Mouse (Mus musculus) neural tube, embryonic 11.5 days (tissue): Measurements from ENCODE around the gene Ppp6r3. TPM values are rescaled to one million over a fixed set of nuclear protein-coding genes. Genes with fewer than 3 reads are reported as not detected.

Source experiments
- ATAC-seq: fragments of 200-750 bp; cut with Nextera tagmentation; 2 replicates; pipeline ENCODE4 v1.8.0; 2017; ENCODE audit warnings: moderate number of reproducible peaks, mild to moderate bottlenecking, moderate TSS enrichment, moderate library complexity; ENCODE audit not compliant: insufficient read depth, low FRiP score, low TSS enrichment
- DNase-seq: peaks from one replicate; pipeline ENCODE4 v3.0.0-alpha.2; 2015; ENCODE audit warnings: low spot score
- H3K27ac ChIP-seq: fragments of 300-500 bp; sonication (generic); 2 replicates; pipeline ENCODE4 v1.5.1; 2014; ENCODE audit warnings: low read depth, mild to moderate bottlenecking, low read length
- H3K27me3 ChIP-seq: fragments of 300-500 bp; sonication (generic); 2 replicates; pipeline ENCODE4 v1.6.1; 2014; ENCODE audit warnings: mild to moderate bottlenecking, low read length, mixed read lengths; ENCODE audit not compliant: control insufficient read depth, insufficient read depth
- H3K36me3 ChIP-seq: fragments of 300-500 bp; sonication (generic); 2 replicates; pipeline ENCODE4 v1.6.1; 2014; ENCODE audit warnings: mild to moderate bottlenecking, low read length, moderate library complexity, mixed read lengths; ENCODE audit not compliant: control insufficient read depth, insufficient read depth
- H3K4me1 ChIP-seq: fragments of 300-500 bp; sonication (generic); 2 replicates; pipeline ENCODE4 v1.6.1; 2014; ENCODE audit warnings: low read length, mixed read lengths; ENCODE audit not compliant: control insufficient read depth, insufficient read depth
- H3K4me2 ChIP-seq: fragments of 300-500 bp; sonication (generic); 2 replicates; pipeline ENCODE4 v1.6.1; 2014; ENCODE audit warnings: low read depth, mild to moderate bottlenecking, moderate library complexity
- H3K4me3 ChIP-seq: fragments of 300-500 bp; sonication (generic); 2 replicates; pipeline ENCODE4 v1.5.1; 2014; ENCODE audit warnings: low read depth, low read length
- H3K9ac ChIP-seq: fragments of 300-500 bp; sonication (generic); 2 replicates; pipeline ENCODE4 v1.6.1; 2014; ENCODE audit warnings: mild to moderate bottlenecking, low read length
- H3K9me3 ChIP-seq: fragments of 300-500 bp; sonication (generic); 2 replicates; pipeline ENCODE4 v1.6.1; 2016; ENCODE audit warnings: low read length; ENCODE audit not compliant: control insufficient read depth
- WGBS: fragments of 180-500 bp; shearing (Covaris S2); extraction: QIAGEN DNeasy Blood & Tissue Kit; methylation state at CpG from one replicate; pipeline ENCODE4 v1.1.7; 2014; 5-methylcytosine and 5-hydroxymethylcytosine counted together
- polyA plus RNA-seq: library from polyadenylated mRNA; unstranded; fragments of >200 nt; fragmentation: Nextera tagmentation; extraction: Ambion mirVana; gene quantifications from 2 replicates; pipeline ENCODE4 v1.2.1, GENCODE M21; 2014

Ppp6r3 gene
- polyA plus RNA-seq, 1 experiment from 2014 or later = 88.5 TPM

- Histone ChIP-seq H3K4me1 (no peaks in the 10 kb centered on the region), H3K4me3 (no peak overlapping the region), H3K4me2 (no peak overlapping the region), H3K9ac (no peak overlapping the region), H3K27ac (no peak overlapping the region), H3K9me3 (no peaks in the 10 kb centered on the region), H3K36me3 (no peaks in the 10 kb centered on the region; the same call in 1 of the 2 replicates), H3K27me3 (no peaks in the 10 kb centered on the region)
- WGBS = 97% methylated on average over 4 of the region's 4 CpGs
- ATAC-seq (no peak), DNase-seq (no peak)
Observed at GRCm38 (mm10) chr19:3527531-3527930, 48.0 kb downstream of the Ppp6r3 start.

DNA sequence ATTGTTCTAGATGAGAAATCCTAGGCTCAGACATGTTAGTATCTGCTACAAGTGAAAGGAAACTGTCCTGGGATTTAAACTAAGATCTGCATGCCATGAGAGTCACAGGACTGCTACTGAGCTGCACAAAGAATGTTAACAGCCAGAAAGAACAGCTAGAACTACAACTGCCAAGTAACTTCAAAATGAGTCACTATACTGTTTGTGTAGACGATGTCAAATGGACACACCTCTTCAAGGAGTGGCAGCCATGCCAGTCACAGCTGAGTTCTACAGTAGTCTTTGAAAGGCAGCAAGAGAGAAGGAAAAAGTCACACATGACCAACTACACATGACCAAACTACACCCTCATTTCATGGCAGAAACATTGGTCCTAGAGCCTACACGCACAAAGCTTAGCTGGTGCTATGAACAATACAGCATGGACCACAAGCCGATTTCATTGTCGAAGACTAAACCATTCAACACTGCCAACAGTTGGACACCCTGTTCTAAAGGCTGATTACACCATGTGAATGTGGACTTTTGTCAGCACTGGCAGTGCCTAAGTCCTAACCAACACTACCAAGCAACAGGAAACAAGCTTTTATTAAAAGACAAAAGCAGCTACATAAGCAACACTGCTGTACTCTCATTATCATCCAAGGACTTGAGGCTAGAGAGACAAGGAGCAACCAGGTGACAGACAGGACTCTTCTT is 55.9 kb downstream of the Ppp6r3 start:
- DNase-seq (no peak), ATAC-seq (no peak)
- Histone ChIP-seq H3K4me3 (no peak overlapping the region), H3K4me2 (no peak overlapping the region), H3K27me3 (no peaks in the 10 kb centered on the region), H3K27ac (no peak overlapping the region), H3K9ac (no peak overlapping the region), H3K36me3 (peaks cover 5% of the 10 kb centered on the region), H3K4me1 (no peaks in the 10 kb centered on the region), H3K9me3 (no peaks in the 10 kb centered on the region)
- WGBS = 98% methylated on average over 4 of the region's 4 CpGs

GRCm38 (mm10) chr19:3497216-3497615 is 78.3 kb downstream of the Ppp6r3 start:
- no peak overlapping the region for H3K27ac ChIP-seq
- H3K4me3 ChIP-seq = no peak overlapping the region
- no peaks in the 10 kb centered on the region for H3K4me1 ChIP-seq
- H3K9ac ChIP-seq = no peak overlapping the region
- no peak overlapping the region for H3K4me2 ChIP-seq
- no peaks in the 10 kb centered on the region for H3K27me3 ChIP-seq
- DNase-seq (no peak), ATAC-seq (no peak)
- H3K36me3 ChIP-seq = peaks cover 2% of the 10 kb centered on the region
- H3K9me3 ChIP-seq = no peaks in the 10 kb centered on the region
- WGBS = 89% methylated on average over 3 of the region's 3 CpGs

GRCm38 (mm10) chr19:3489826-3490225 is 85.7 kb downstream of the Ppp6r3 start:
- Histone ChIP-seq H3K4me1 (no peaks in the 10 kb centered on the region), H3K27ac (no peak overlapping the region), H3K9ac (no peak overlapping the region), H3K4me2 (no peak overlapping the region), H3K36me3 (peaks cover 9% of the 10 kb centered on the region), H3K4me3 (no peak overlapping the region), H3K27me3 (no peaks in the 10 kb centered on the region), H3K9me3 (no peaks in the 10 kb centered on the region)
- no peak for ATAC-seq
- 93% methylated on average over 4 of the region's 4 CpGs for whole genome bisulfite sequencing
- no peak for DNase-seq

DNA sequence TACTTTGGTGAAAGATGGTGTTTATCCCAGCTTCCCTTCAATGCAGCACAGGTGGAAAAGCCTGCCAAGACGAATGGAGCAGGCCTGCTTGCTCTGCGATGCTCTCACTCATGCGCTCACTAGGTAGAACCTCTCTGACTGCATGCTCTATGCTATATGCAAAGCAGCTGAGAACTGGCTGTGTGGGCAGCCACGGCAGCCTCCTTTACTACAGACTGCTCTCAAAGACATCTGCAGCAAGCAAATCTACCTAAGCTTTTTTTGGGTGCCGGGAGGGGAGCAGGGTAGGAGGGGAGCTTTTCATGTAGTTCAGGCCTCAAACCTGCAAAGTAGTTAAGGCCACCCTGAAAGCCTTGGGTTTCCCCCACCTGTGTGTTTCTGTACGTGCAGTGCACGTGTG is 92.7 kb downstream of the Ppp6r3 start:
- no peak for DNase-seq

DNA sequence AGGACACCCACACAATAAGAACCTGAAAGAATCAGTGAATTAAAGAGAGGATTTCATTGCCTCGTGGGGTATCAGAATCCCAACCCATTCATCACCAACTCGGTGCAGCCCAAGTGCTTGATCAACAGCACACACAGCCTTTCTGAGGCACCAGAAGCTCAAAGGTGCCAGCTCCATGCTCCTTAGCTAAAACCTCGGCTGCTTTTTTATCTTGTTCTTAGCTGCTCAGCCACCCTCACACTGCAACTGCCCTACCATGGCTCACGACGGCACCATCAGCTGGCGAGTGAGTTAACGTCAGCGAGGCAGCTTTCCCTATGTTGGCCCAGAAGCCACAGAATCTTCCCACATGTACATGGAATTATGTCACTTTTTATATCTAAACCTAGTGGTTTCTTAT is 95.4 kb downstream of the Ppp6r3 start:
- ATAC-seq (no peak), DNase-seq (no peak)
- no peaks in the 10 kb centered on the region for H3K9me3 ChIP-seq
- H3K27me3 ChIP-seq = no peaks in the 10 kb centered on the region
- no peak overlapping the region for H3K4me2 ChIP-seq
- WGBS = 94% methylated on average over 8 of the region's 8 CpGs
- H3K9ac ChIP-seq = no peak overlapping the region
- H3K36me3 ChIP-seq = peaks cover 7% of the 10 kb centered on the region; the same call in 1 of the 2 replicates
- H3K27ac ChIP-seq = no peak overlapping the region
- no peak overlapping the region for H3K4me3 ChIP-seq
- no peaks in the 10 kb centered on the region for H3K4me1 ChIP-seq

More for the DNA sequence above, 92.7 kb downstream of the Ppp6r3 start:
- Histone ChIP-seq H3K9me3 (no peaks in the 10 kb centered on the region), H3K27ac (no peak overlapping the region), H3K36me3 (peaks cover 13% of the 10 kb centered on the region), H3K4me3 (no peak overlapping the region), H3K9ac (no peak overlapping the region), H3K4me2 (no peak overlapping the region), H3K27me3 (no peaks in the 10 kb centered on the region), H3K4me1 (no peaks in the 10 kb centered on the region)
- WGBS = 92% methylated on average over 7 of the region's 7 CpGs
- no peak for ATAC-seq

- Histone ChIP-seq H3K27ac (no peak overlapping the region), H3K9ac (no peak overlapping the region), H3K4me3 (no peak overlapping the region), H3K4me1 (no peaks in the 10 kb centered on the region), H3K9me3 (no peaks in the 10 kb centered on the region), H3K4me2 (no peak overlapping the region), H3K36me3 (peaks cover 7% of the 10 kb centered on the region; the same call in 1 of the 2 replicates), H3K27me3 (no peaks in the 10 kb centered on the region)
- 96% methylated on average over 3 of the region's 3 CpGs for WGBS
- ATAC-seq = no peak
- no peak for DNase-seq
Observed at GRCm38 (mm10) chr19:3476996-3477395, 98.6 kb downstream of the Ppp6r3 start.

GRCm38 (mm10) chr19:3471218-3471617 is 104.3 kb downstream of the Ppp6r3 start:
- Histone ChIP-seq H3K27me3 (no peaks in the 10 kb centered on the region), H3K4me3 (no peak overlapping the region), H3K9ac (no peak overlapping the region), H3K9me3 (no peaks in the 10 kb centered on the region), H3K36me3 (peaks cover 23% of the 10 kb centered on the region), H3K4me2 (no peak overlapping the region), H3K4me1 (no peaks in the 10 kb centered on the region), H3K27ac (no peak overlapping the region)
- 96% methylated on average over 2 of the region's 2 CpGs for WGBS
- DNase-seq (no peak), ATAC-seq (no peak)

DNA sequence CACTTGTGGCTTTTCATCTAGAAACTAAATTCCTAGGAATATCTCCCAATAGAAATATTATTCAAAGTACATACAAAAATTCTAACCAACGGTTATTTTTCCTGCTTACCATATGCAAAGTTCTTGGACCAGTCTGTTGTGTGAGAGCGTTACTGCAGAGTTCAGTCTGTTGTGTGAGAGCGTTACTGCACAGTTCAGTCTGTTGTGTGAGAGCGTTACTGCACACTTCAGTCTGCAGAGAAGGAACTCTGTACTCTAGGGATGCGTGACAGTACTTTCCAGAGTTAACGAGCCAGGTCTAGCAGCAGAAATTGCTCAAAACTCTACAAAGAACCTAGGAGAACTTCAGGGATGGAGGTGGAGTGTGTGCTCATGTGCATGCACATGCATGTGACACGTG is 108.0 kb downstream of the Ppp6r3 start:
- Histone ChIP-seq H3K9ac (no peak overlapping the region), H3K27ac (no peak overlapping the region), H3K4me2 (no peak overlapping the region), H3K36me3 (peaks cover 36% of the 10 kb centered on the region), H3K4me1 (no peaks in the 10 kb centered on the region), H3K9me3 (no peaks in the 10 kb centered on the region), H3K4me3 (no peak overlapping the region), H3K27me3 (no peaks in the 10 kb centered on the region)
- WGBS = 95% methylated on average over 7 of the region's 7 CpGs
- no peak for ATAC-seq
- no peak for DNase-seq
